Mouse (Mus musculus) MEL (cell line): Measurements from ENCODE around the gene Exoc3l2. TPM values are rescaled to one million over a fixed set of nuclear protein-coding genes. Genes with fewer than 3 reads are reported as not detected.

ENCODE experiments used
- DNase-seq: peaks from one replicate; pipeline ENCODE4 v3.0.0; 2011; ENCODE audit warnings: low read depth, low spot score
- H3K27ac ChIP-seq: 2 replicates; pipeline ENCODE4 v1.5.1; 2012; ENCODE audit warnings: low read depth, mild to moderate bottlenecking, control low read depth, low read length, moderate library complexity; ENCODE audit not compliant: control insufficient read depth
- H3K27me3 ChIP-seq, 2 experiments: fragments of 150-350 bp in 1 of 2; sonication (generic) in 1 of 2; 2 replicates each; pipeline ENCODE4 v1.6.1; 2012; ENCODE audit warnings: low read length in 2 of 2, mild to moderate bottlenecking in 2 of 2, improper control_type of control experiment in 1 of 2, moderate library complexity in 1 of 2; ENCODE audit not compliant: insufficient read depth in 2 of 2, control insufficient read depth in 1 of 2
- H3K36me3 ChIP-seq, 2 experiments: 2 replicates each; pipeline ENCODE4 v1.6.1; 2012 to 2014; ENCODE audit warnings: low read length in 2 of 2, improper control_type of control experiment in 1 of 2, inconsistent platforms in 1 of 2, mild to moderate bottlenecking in 1 of 2; ENCODE audit not compliant: insufficient read depth in 2 of 2, control insufficient read depth in 1 of 2
- H3K4me1 ChIP-seq, 2 experiments: fragments of 150-350 bp in 1 of 2; sonication (generic) in 1 of 2; 2 replicates each; pipeline ENCODE4 v1.6.1; 2012; ENCODE audit warnings: low read length in 2 of 2, improper control_type of control experiment in 1 of 2, mild to moderate bottlenecking in 1 of 2; ENCODE audit not compliant: insufficient read depth in 2 of 2, control insufficient read depth in 1 of 2
- H3K4me3 ChIP-seq, 2 experiments: fragments of 150-350 bp in 1 of 2; sonication (generic) in 1 of 2; 2 replicates each; pipeline ENCODE4 v1.5.1; 2012; ENCODE audit warnings: low read depth in 2 of 2, low read length in 2 of 2, mild to moderate bottlenecking in 2 of 2, moderate library complexity in 2 of 2, control low read depth in 1 of 2, improper control_type of control experiment in 1 of 2; ENCODE audit not compliant: control insufficient read depth in 1 of 2, insufficient read depth in 1 of 2
- H3K79me2 ChIP-seq: 2 replicates; pipeline ENCODE4 v1.6.1; 2012; ENCODE audit warnings: mild to moderate bottlenecking, low read length, moderate library complexity; ENCODE audit not compliant: control insufficient read depth, poor library complexity, insufficient read depth
- H3K9ac ChIP-seq: 2 replicates; pipeline ENCODE4 v1.6.1; 2012; ENCODE audit warnings: low read depth, mild to moderate bottlenecking, control low read depth, low read length, moderate library complexity; ENCODE audit not compliant: control insufficient read depth, poor library complexity, severe bottlenecking
- H3K9me3 ChIP-seq: fragments of 150-350 bp; sonication (generic); replicated peaks from 2 replicates; pipeline ENCODE4 v1.6.1; 2012; ENCODE audit warnings: mild to moderate bottlenecking, low read length, improper control_type of control experiment, moderate library complexity; ENCODE audit not compliant: insufficient read depth
- BHLHE40 ChIP-seq: IDR thresholded peaks from 2 replicates; pipeline ENCODE4 v1.6.1; 2012; ENCODE audit warnings: low read depth, mild to moderate bottlenecking, inconsistent platforms, low read length, improper control_type of control experiment, borderline replicate concordance
- CTCF ChIP-seq, 3 experiments: IDR thresholded peaks in 2 of 3; conservative IDR thresholded peaks in 1 of 3; 2 replicates each; pipeline ENCODE4 v1.5.1; 2011 to 2012; ENCODE audit warnings: low read length in 3 of 3, low read depth in 2 of 3, mild to moderate bottlenecking in 2 of 3, improper control_type of control experiment in 1 of 3, inconsistent platforms in 1 of 3, mixed read lengths in 1 of 3, moderate library complexity in 1 of 3; ENCODE audit not compliant: control insufficient read depth in 1 of 3, insufficient read depth in 1 of 3, poor library complexity in 1 of 3, severe bottlenecking in 1 of 3
- E2F4 ChIP-seq: IDR thresholded peaks from 2 replicates; pipeline ENCODE4 v1.6.1; 2011; ENCODE audit warnings: low read depth, low read length, improper control_type of control experiment, borderline replicate concordance
- GATA1 ChIP-seq: IDR thresholded peaks from 2 replicates; pipeline ENCODE4 v1.6.1; 2011; ENCODE audit warnings: low read depth, low read length, improper control_type of control experiment
- KAT2A ChIP-seq: conservative IDR thresholded peaks from 2 replicates; pipeline ENCODE4 v1.6.1; 2012; ENCODE audit warnings: low read depth, low read length, improper control_type of control experiment, inconsistent platforms
- MAFK ChIP-seq: IDR thresholded peaks from 2 replicates; pipeline ENCODE4 v1.6.1; 2011; ENCODE audit warnings: low read depth, mild to moderate bottlenecking, low read length, improper control_type of control experiment, borderline replicate concordance
- MAZ ChIP-seq: IDR thresholded peaks from 2 replicates; pipeline ENCODE4 v1.6.1; 2012; ENCODE audit warnings: low read depth, mild to moderate bottlenecking, inconsistent platforms, low read length, improper control_type of control experiment
- MYB ChIP-seq: IDR thresholded peaks from 2 replicates; pipeline ENCODE4 v1.6.1; 2011; ENCODE audit warnings: mild to moderate bottlenecking, low read depth, low read length, improper control_type of control experiment
- MYC ChIP-seq: IDR thresholded peaks from 2 replicates; pipeline ENCODE4 v1.6.1; 2011; ENCODE audit warnings: low read depth, mild to moderate bottlenecking, low read length, improper control_type of control experiment, moderate library complexity
- NELFE ChIP-seq: IDR thresholded peaks from 2 replicates; pipeline ENCODE4 v1.6.1; 2011; ENCODE audit warnings: low read depth, low read length, improper control_type of control experiment
- NRF1 ChIP-seq: IDR thresholded peaks from 2 replicates; pipeline ENCODE4 v1.6.1; 2014; ENCODE audit warnings: low read depth, mild to moderate bottlenecking, inconsistent platforms, low read length, improper control_type of control experiment, moderate library complexity; ENCODE audit not compliant: poor library complexity, insufficient read depth, severe bottlenecking
- POLR2AphosphoS2 ChIP-seq: IDR thresholded peaks from 2 replicates; pipeline ENCODE4 v1.6.1; 2011; ENCODE audit warnings: low read length, improper control_type of control experiment
- RAD21 ChIP-seq: IDR thresholded peaks from 2 replicates; pipeline ENCODE4 v1.6.1; 2011; ENCODE audit warnings: mild to moderate bottlenecking, low read depth, low read length, improper control_type of control experiment
- SMC3 ChIP-seq: IDR thresholded peaks from 2 replicates; pipeline ENCODE4 v1.6.1; 2011; ENCODE audit warnings: low read depth, low read length, improper control_type of control experiment
- TAL1 ChIP-seq: IDR thresholded peaks from 2 replicates; pipeline ENCODE4 v1.6.1; 2012; ENCODE audit warnings: mild to moderate bottlenecking, inconsistent platforms, low read length, moderate library complexity, mixed read lengths
- TBP ChIP-seq: IDR thresholded peaks from 2 replicates; pipeline ENCODE4 v1.8.0; 2011; ENCODE audit warnings: low read depth, low read length, improper control_type of control experiment
- UBTF ChIP-seq: IDR thresholded peaks from 2 replicates; pipeline ENCODE4 v1.6.1; 2012; ENCODE audit warnings: low read depth, mild to moderate bottlenecking, inconsistent platforms, low read length, improper control_type of control experiment, moderate library complexity, borderline replicate concordance; ENCODE audit not compliant: insufficient read depth
- ZC3H11A ChIP-seq: IDR thresholded peaks from 2 replicates; pipeline ENCODE4 v1.6.1; 2012; ENCODE audit warnings: low read depth, mild to moderate bottlenecking, inconsistent platforms, low read length, improper control_type of control experiment
- ZKSCAN1 ChIP-seq: IDR thresholded peaks from 2 replicates; pipeline ENCODE4 v1.6.1; 2012; ENCODE audit warnings: low read depth, mild to moderate bottlenecking, inconsistent platforms, low read length, improper control_type of control experiment, moderate library complexity
- ZMIZ1 ChIP-seq: IDR thresholded peaks from 2 replicates; pipeline ENCODE4 v1.6.1; 2012; ENCODE audit warnings: low read depth, mild to moderate bottlenecking, inconsistent platforms, low read length, improper control_type of control experiment, moderate library complexity
- ZNF384 ChIP-seq: IDR thresholded peaks from 2 replicates; pipeline ENCODE4 v1.6.1; 2012; ENCODE audit warnings: low read depth, mild to moderate bottlenecking, inconsistent platforms, low read length, improper control_type of control experiment
- polyA plus RNA-seq, 2 experiments: library from polyadenylated mRNA; stranded (reverse) in 1 of 2; unstranded in 1 of 2; fragments of >175 nt in 1 of 2; fragments of >200 nt in 1 of 2; gene quantifications; 2 replicates each; pipeline versions ENCODE4 v1.2.1 to v1.2.4; 2012; ENCODE audit warnings: low replicate concordance in 2 of 2, low read depth in 1 of 2; ENCODE audit not compliant: insufficient read length in 2 of 2, insufficient read depth in 1 of 2, missing spikeins in 1 of 2
- total RNA-seq: library from RNA; depleted of rRNA; stranded (reverse); fragments of 300-350 nt; gene quantifications from 2 replicates; pipeline ENCODE4 v1.2.3, GENCODE M21; 2012

Exoc3l2 gene
- total and polyA plus RNA-seq, 3 experiments, result 0.08 TPM; not detected in 1

DNA sequence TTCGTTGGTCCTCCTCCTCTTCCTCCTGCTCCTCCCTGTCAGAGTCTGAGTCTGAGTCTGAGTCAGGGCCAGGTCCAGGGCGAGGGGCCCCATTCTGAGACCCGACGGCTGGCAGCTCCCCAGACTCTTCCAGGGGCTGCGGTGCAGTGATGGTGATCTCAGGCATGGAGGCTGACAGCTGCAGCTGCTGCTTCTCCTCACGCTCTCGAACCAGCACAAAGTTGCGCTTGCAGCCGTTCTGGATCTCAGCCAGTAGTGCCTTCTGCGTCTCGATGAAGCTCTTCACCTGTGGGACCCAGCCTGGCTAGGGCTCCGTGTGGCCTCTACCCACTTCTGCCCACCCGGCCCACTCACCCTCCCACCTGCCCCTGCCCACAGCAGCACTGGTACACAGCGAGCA, 69.1 kb downstream of the Exoc3l2 start:
- H3K4me3 ChIP-seq, result no peak overlapping the region
- H3K79me2 ChIP-seq, result 0 out of 2 replicates have a peak, but pooled peaks cover 1% of the 10 kb centered on the region
- no peak overlapping the region for H3K9ac ChIP-seq
- H3K9me3 ChIP-seq, result no peaks in the 10 kb centered on the region
- DNase-seq, result no peak
- peaks cover 0 to 6% of the 10 kb centered on the region in 2 experiments; a peak in 2 of 4 replicates for H3K36me3 ChIP-seq
- H3K27me3 ChIP-seq, result no peaks in the 10 kb centered on the region
- H3K4me1 ChIP-seq, result no peaks in the 10 kb centered on the region
- H3K27ac ChIP-seq, result no peak overlapping the region
- no peak for TF ChIP-seq ZC3H11A
- TF ChIP-seq TAL1, result no peak
- TF ChIP-seq TBP, result no peak
- TF ChIP-seq MAFK, result no peak
- TF ChIP-seq KAT2A, result no peak
- TF ChIP-seq MAZ, result no peak
- no peak for TF ChIP-seq ZKSCAN1
- no peak for TF ChIP-seq BHLHE40
- no peak for TF ChIP-seq POLR2AphosphoS2
- no peak for TF ChIP-seq ZNF384
- TF ChIP-seq NELFE, result no peak
- no peak for TF ChIP-seq RAD21
- TF ChIP-seq NRF1, result no peak
- TF ChIP-seq CTCF (IDR thresholded peaks at IDR 0.05 in 2 of 3, conservative IDR thresholded peaks at IDR 0.05 in 1 of 3; ENCODE audit: control insufficient read depth in 1 of 3, insufficient read depth in 1 of 3, low read depth in 2 of 3, low read length in 3 of 3, poor library complexity in 1 of 3, severe bottlenecking in 1 of 3), result no peak
- TF ChIP-seq ZMIZ1, result no peak
- TF ChIP-seq UBTF, result no peak
- no peak for TF ChIP-seq MYC
- no peak for TF ChIP-seq GATA1
- TF ChIP-seq MYB, result no peak

DNA sequence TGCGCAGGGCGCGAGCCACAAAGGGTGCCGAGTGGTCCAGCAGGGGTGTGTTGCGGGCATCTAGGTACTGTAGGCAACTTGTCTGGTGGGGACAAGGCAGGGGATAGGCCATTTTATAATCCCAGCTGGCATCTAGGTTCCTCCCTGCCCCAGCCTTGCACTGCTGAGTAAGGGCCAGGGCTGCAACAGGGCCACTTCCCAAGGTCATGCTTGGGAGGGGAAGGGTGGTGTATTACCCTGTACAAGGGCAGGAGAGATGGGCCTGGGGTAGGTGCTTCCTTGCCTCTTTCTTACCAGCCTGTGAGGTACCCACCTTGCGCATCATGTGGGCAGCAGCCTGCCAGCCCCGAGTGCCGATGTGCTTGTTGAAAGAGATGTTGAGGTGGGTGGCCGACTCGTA, 71.5 kb downstream of the Exoc3l2 start:
- Histone ChIP-seq H3K9me3 (no peaks in the 10 kb centered on the region), H3K27ac (no peak overlapping the region), H3K9ac (no peak overlapping the region), H3K4me1 (no peaks in the 10 kb centered on the region), H3K27me3 (no peaks in the 10 kb centered on the region), H3K36me3 (peaks cover 0 to 6% of the 10 kb centered on the region in 2 experiments; a peak in 2 of 4 replicates), H3K4me3 (no peak overlapping the region), H3K79me2 (peaks cover 7% of the 10 kb centered on the region; the same call in 1 of the 2 replicates)
- TF ChIP-seq RAD21 (no peak), E2F4 (no peak), SMC3 (no peak), MAFK (no peak), MAZ (no peak)
- no peak for DNase-seq
